Mouse (Mus musculus): ENCODE measurements around the gene Efcab11. TPM values are rescaled to one million over a fixed set of nuclear protein-coding genes. Genes with fewer than 3 reads are reported as not detected.

The Efcab11 gene
- polyA plus RNA-seq, 1 experiment from 2014 or later: 5.7 TPM

DNA sequence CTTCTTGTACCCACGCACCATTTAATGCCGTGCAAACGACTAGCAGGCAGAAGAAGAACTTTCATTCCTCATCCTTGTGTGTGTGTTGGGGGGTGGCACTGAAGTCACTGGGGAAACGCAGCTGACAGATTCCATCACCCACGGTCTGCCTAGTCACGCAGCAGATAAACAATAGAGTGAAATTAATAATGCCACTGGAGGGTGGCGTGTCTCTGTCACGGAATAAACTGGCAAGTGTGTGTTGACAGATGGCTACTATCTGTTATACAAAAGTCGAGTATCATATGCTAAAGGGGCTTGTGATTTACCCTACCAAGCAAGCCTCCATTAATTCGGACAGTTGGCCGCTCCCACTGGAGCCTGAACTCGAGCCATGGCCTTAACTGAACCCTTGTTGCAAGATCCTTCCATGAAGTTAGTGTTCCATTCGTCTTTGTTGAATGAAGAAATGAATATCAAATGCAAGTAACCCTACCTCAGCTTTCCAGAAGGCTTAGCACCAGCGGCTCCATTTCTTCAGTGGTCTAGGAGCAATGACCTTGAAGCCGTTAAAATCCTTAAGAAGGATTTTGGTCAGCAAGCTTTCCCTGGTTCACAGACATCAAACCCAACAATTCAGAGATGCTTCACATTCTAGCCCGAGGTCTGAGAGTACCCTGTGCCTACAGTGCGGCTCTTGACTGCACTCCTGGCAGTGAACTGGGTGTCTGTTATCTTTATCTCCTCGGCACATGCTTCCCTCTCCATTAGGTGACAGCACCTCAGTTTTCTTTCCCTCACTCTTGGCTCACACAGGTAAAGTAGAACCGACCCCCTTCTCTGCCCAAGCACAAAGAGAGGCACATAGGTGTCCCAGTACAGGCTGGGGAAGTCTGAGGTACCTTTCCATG, 229.0 kb downstream of the Efcab11 start:
- no peak for DNase-seq
- Histone ChIP-seq H3K9me3 (replicated peaks) (no peaks in the 10 kb centered on the region), H3K9ac (no peak overlapping the region), H3K4me2 (no peak overlapping the region), H3K27me3 (no peaks in the 10 kb centered on the region), H3K4me3 (replicated peaks) (no peak overlapping the region), H3K36me3 (no peaks in the 10 kb centered on the region), H3K4me1 (replicated peaks) (no peaks in the 10 kb centered on the region), H3K27ac (no peak overlapping the region)
- WGBS (ENCODE audit: insufficient replicate concordance): 69% methylated on average over 19 of the region's 19 CpGs
- no peak for ATAC-seq (ENCODE audit: low read depth)

DNA sequence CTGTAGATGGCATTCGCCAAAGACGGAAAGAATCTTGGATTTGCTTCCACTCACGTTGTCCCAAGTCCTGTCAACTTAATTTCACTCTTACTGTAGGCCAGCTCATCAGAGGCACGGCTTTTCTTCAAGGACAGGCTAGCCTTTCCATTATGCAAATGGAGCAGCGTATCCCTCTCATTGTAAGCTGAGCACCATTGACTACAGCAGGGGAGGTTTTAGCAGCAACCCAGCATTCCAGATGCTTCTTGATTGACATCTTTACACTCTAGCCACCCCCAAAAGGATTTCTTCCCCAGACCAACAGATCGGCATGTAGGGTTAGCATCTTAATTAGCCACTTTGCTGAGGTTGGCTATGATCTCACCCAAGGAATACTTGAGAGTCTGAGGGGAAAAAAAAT, 231.8 kb downstream of the Efcab11 start:
- H3K9ac ChIP-seq: no peak overlapping the region
- 71% methylated on average over 6 of the region's 6 CpGs for whole genome bisulfite sequencing (ENCODE audit: insufficient replicate concordance)
- no peaks in the 10 kb centered on the region for H3K27me3 ChIP-seq
- no peak for ATAC-seq (ENCODE audit: low read depth)
- H3K27ac ChIP-seq: no peak overlapping the region
- no peak for DNase-seq
- no peaks in the 10 kb centered on the region for H3K9me3 ChIP-seq (replicated peaks)
- no peak overlapping the region for H3K4me2 ChIP-seq
- H3K4me1 ChIP-seq (replicated peaks): no peaks in the 10 kb centered on the region
- H3K4me3 ChIP-seq (replicated peaks): no peak overlapping the region
- no peaks in the 10 kb centered on the region for H3K36me3 ChIP-seq

DNA sequence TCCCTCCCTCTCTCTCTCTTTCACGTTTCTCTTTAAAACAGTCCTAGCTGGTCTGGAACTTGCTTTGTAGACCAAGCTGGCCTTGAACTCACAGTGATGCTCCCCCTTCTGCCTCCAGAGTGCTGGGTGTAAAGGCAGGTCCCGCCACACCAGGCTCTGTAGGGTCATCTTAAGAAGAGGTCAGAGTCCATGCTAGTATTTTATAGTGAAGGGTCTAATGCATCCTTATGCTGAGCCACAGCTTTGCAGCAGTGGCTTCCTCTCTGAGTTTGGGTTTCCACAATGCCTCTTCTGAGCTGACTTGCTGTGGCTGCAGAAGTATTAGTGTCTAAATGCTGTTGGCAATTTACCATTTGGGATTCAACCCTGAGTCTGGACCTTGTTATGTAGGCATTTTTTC, 234.5 kb downstream of the Efcab11 start:
- WGBS (ENCODE audit: insufficient replicate concordance): 37% methylated on average over 2 of the region's 2 CpGs
- Histone ChIP-seq H3K27me3 (no peaks in the 10 kb centered on the region), H3K9me3 (replicated peaks) (peaks cover 12% of the 10 kb centered on the region; the same call in 1 of the 2 replicates), H3K4me2 (no peak overlapping the region), H3K4me1 (replicated peaks) (no peaks in the 10 kb centered on the region), H3K27ac (no peak overlapping the region), H3K36me3 (no peaks in the 10 kb centered on the region), H3K9ac (no peak overlapping the region), H3K4me3 (replicated peaks) (no peak overlapping the region)
- DNase-seq (no peak), ATAC-seq (ENCODE audit: low read depth) (no peak)

DNA sequence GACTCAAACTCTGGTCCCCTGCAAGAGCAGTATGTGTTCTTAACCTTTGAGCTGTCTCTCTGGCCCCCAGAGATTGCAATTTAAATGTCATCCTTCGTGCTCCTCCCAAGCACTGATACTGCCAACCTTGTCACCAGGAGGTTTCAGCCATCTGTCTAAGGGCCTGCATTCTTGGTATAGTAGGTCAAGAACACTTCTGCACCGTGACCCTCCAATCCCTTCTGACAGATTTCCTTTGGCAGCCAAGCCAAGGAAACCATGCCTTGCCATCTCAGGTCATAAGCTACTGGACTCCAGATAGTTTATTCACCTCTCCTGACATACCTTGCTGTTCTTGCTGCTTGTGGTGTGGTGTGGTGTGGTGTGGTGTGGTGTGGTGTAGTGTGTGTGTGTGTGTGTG, 235.5 kb downstream of the Efcab11 start:
- no peak overlapping the region for H3K27ac ChIP-seq
- no peak overlapping the region for H3K4me3 ChIP-seq (replicated peaks)
- WGBS (ENCODE audit: insufficient replicate concordance): 69% methylated on average over 2 of the region's 2 CpGs
- peaks cover 21% of the 10 kb centered on the region for H3K9me3 ChIP-seq (replicated peaks)
- no peak overlapping the region for H3K4me2 ChIP-seq
- H3K4me1 ChIP-seq (replicated peaks): no peaks in the 10 kb centered on the region
- H3K36me3 ChIP-seq: no peaks in the 10 kb centered on the region
- ATAC-seq (ENCODE audit: low read depth): no peak
- no peaks in the 10 kb centered on the region for H3K27me3 ChIP-seq
- no peak for DNase-seq
- no peak overlapping the region for H3K9ac ChIP-seq

DNA sequence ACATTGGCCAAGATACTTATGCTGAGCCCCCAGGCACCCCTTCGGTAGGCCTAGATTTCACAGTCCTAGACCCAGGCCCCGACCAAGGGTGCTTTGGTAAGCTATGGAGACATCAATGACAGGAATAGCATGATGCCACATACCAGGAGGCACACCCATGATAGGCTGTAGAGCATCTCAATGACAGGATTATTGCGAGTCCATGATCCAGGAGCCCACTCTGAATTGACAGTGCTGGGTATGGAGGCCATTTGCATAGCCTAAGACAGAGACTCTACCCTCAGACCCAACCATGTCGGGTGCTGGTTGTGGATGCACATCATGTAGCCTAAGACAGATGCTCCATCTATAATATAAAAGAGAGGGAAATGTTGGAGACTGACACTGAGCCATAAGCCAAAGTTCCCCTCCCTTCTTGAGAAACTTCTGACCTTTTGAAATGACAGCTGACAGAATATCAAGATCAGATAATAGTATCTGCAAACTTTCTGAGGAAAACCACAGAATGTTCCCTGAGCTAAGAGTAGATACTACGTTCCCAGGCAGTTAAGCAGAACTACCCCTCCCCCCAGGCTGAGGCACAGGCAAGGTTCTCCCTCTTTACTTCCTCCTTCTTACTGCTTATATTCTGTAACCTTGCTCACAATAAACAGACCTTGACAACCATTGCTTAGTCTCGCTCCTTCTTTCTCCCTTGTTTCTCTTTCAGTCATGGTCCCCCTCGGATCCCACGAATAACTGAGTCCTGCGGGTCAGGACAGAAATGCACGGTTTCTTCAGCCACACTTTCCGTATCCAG, 237.5 kb downstream of the Efcab11 start:
- Histone ChIP-seq H3K4me3 (replicated peaks) (no peak overlapping the region), H3K27ac (no peak overlapping the region), H3K27me3 (no peaks in the 10 kb centered on the region), H3K36me3 (no peaks in the 10 kb centered on the region), H3K9ac (no peak overlapping the region), H3K4me2 (no peak overlapping the region), H3K4me1 (replicated peaks) (no peaks in the 10 kb centered on the region), H3K9me3 (replicated peaks) (peaks cover 22% of the 10 kb centered on the region)
- DNase-seq: no peak
- WGBS (ENCODE audit: insufficient replicate concordance): 64% methylated on average over 11 of the region's 11 CpGs
- no peak for ATAC-seq (ENCODE audit: low read depth)

- Histone ChIP-seq H3K4me1 (replicated peaks) (no peaks in the 10 kb centered on the region), H3K9ac (no peak overlapping the region), H3K27ac (no peak overlapping the region), H3K4me3 (replicated peaks) (no peak overlapping the region), H3K27me3 (no peaks in the 10 kb centered on the region), H3K4me2 (no peak overlapping the region), H3K36me3 (no peaks in the 10 kb centered on the region), H3K9me3 (replicated peaks) (peaks cover 22% of the 10 kb centered on the region)
- peak; percentile 80 for ATAC-seq (ENCODE audit: low read depth)
- WGBS (ENCODE audit: insufficient replicate concordance): 92% methylated on average over 18 of the region's 18 CpGs
- peak; percentile 46 for DNase-seq
Observed at GRCm38 (mm10) chr12:99645418-99645817, 238.8 kb downstream of the Efcab11 start.

DNA sequence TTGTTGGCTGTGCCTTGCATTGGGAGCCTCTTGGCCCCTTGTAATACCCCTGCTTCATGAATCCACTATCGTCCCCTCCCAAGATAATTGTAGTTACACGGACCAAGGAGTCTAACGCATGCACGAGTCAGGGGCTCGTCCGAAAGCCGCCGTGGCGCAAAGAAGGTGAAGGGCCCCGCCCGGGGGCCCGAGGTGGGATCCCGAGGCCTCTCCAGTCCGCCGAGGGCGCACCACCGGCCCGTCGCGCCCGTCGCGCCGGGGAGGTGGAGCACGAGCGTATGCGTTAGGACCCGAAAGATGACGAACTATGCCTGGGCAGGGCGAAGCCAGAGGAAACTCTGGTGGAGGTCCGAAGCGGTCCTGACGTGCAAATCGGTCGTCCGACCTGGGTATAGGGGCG, 239.3 kb downstream of the Efcab11 start:
- Histone ChIP-seq H3K9ac (no peak overlapping the region), H3K4me1 (replicated peaks) (no peaks in the 10 kb centered on the region), H3K27ac (no peak overlapping the region), H3K4me2 (no peak overlapping the region), H3K9me3 (replicated peaks) (peaks cover 22% of the 10 kb centered on the region), H3K27me3 (no peaks in the 10 kb centered on the region), H3K4me3 (replicated peaks) (no peak overlapping the region), H3K36me3 (no peaks in the 10 kb centered on the region)
- DNase-seq (no peak), ATAC-seq (ENCODE audit: low read depth) (peak; percentile 99)
- WGBS (ENCODE audit: insufficient replicate concordance): 93% methylated on average over 37 of the region's 37 CpGs

Other genes starting within 250 kb of the Efcab11 start
- 33.2 and 35.4 TPM in 2 replicates for gene Tdp1, start 78 bp upstream of the Efcab11 start, polyA plus RNA-seq (2015; fragmentation: Nextera tagmentation; extraction: Ambion mirVana)
- gene Kcnk13, start 80.1 kb upstream of the Efcab11 start, polyA plus RNA-seq (2015; fragmentation: Nextera tagmentation; extraction: Ambion mirVana): 0.46 and 0.63 TPM in 2 replicates
- gene Psmc1, start 225.7 kb upstream of the Efcab11 start, polyA plus RNA-seq (2015; fragmentation: Nextera tagmentation; extraction: Ambion mirVana): 193 and 221 TPM in 2 replicates

Data from liver, embryonic 13.5 days (tissue).